Mouse (Mus musculus) embryonic facial prominence, embryonic 10.5 days (tissue): ENCODE measurements around the gene Sdf2. TPM values are rescaled to one million over a fixed set of nuclear protein-coding genes. Genes with fewer than 3 reads are reported as not detected.

Experiments
- DNase-seq: peaks from one replicate; pipeline ENCODE4 v3.0.0-alpha.2; 2017; ENCODE audit warnings: low spot score
- H3K27ac ChIP-seq: fragments of 300-500 bp; sonication (generic); replicated peaks from 2 replicates; pipeline ENCODE4 v1.5.1; 2016; ENCODE audit warnings: mild to moderate bottlenecking
- H3K27me3 ChIP-seq: fragments of 300-500 bp; sonication (generic); replicated peaks from 2 replicates; pipeline ENCODE4 v1.6.1; 2016; ENCODE audit warnings: low read depth, mild to moderate bottlenecking; ENCODE audit not compliant: poor library complexity, severe bottlenecking
- H3K36me3 ChIP-seq: fragments of 300-500 bp; sonication (generic); replicated peaks from 2 replicates; pipeline ENCODE4 v1.6.1; 2016; ENCODE audit warnings: mild to moderate bottlenecking, moderate library complexity
- H3K4me1 ChIP-seq: fragments of 300-500 bp; sonication (generic); 2 replicates; pipeline ENCODE4 v1.6.1; 2016
- H3K4me3 ChIP-seq: fragments of 300-500 bp; sonication (generic); 2 replicates; pipeline ENCODE4 v1.5.1; 2016; ENCODE audit warnings: mild to moderate bottlenecking, moderate library complexity
- H3K9me3 ChIP-seq: fragments of 300-500 bp; sonication (generic); 2 replicates; pipeline ENCODE4 v1.6.1; 2016; ENCODE audit warnings: mild to moderate bottlenecking
- WGBS: fragments of 180-500 bp; shearing (Covaris S2); methylation state at CpG from one replicate; pipeline ENCODE4 v1.1.7; 2016; 5-methylcytosine and 5-hydroxymethylcytosine counted together
- polyA plus RNA-seq: library from polyadenylated mRNA; unstranded; fragments of >200 nt; fragmentation: Nextera tagmentation; extraction: Ambion mirVana; gene quantifications from 2 replicates; pipeline ENCODE4 v1.2.1, GENCODE M21; 2016

Sdf2 gene
- polyA plus RNA-seq, 1 experiment from 2014 or later, result 44.9 TPM

- Histone ChIP-seq H3K4me3 (no peak overlapping the region), H3K27me3 (no peaks in the 10 kb centered on the region), H3K36me3 (peaks cover 51% of the 10 kb centered on the region), H3K4me1 (peaks cover 12% of the 10 kb centered on the region), H3K27ac (no peak overlapping the region), H3K9me3 (no peaks in the 10 kb centered on the region)
- WGBS, result 91% methylated on average over 9 of the region's 9 CpGs
- DNase-seq, result no peak
These were observed 5.2 kb upstream of the Sdf2 start for GRCm38 (mm10) chr11:78240193-78240857.

GRCm38 (mm10) chr11:78245261-78245626, 302 bp upstream of the Sdf2 start:
- no peak for DNase-seq
- H3K4me3 ChIP-seq, result peak overlapping the region; percentile 99
- under 1% methylated on average over 19 of the region's 19 CpGs for WGBS

DNA sequence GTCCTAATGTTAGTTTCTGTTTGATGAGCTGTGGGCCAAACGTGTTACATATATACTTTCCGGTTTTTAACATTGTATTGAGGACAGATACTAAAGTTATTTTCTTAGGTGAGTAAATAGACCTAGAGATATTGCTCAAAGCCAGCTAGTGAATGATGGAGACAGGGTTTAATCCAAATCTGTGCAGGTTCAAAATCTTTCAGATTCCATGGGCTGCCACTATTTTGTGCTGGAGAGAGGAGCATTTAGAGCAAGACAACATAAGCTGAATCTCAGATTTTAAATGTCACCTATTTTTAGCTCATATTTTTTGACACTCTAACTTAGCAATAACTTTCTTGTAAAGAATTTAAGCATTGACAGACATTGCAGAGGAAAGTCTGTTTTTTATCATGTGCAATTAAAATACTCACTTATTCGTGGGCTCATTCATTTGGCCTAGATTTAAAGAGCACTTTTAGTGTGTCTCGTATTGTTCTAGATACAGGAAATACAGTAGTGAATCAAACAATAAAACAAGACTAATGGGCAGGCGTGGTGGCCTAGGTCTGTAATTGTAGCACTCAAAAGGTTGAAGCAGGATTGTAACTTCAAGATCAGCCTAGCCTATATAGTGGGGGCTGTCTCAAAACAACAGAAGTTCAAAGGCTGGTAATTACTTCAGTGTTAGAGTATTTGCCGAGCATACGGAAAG, 919 bp downstream of the Sdf2 start:
- Histone ChIP-seq H3K4me1 (peaks cover 34% of the 10 kb centered on the region), H3K27ac (peak overlapping the region; percentile 89; the same call in 1 of the 2 replicates), H3K27me3 (no peaks in the 10 kb centered on the region), H3K9me3 (no peaks in the 10 kb centered on the region), H3K36me3 (peaks cover 25% of the 10 kb centered on the region), H3K4me3 (peak overlapping the region; percentile 99)
- 55% methylated on average over 7 of the region's 7 CpGs for WGBS
- no peak for DNase-seq

More at GRCm38 (mm10) chr11:78245261-78245626, 302 bp upstream of the Sdf2 start:
- Histone ChIP-seq H3K27me3 (no peaks in the 10 kb centered on the region), H3K36me3 (peaks cover 21% of the 10 kb centered on the region), H3K4me1 (peaks cover 34% of the 10 kb centered on the region), H3K27ac (peak overlapping the region; percentile 89), H3K9me3 (no peaks in the 10 kb centered on the region)

DNA sequence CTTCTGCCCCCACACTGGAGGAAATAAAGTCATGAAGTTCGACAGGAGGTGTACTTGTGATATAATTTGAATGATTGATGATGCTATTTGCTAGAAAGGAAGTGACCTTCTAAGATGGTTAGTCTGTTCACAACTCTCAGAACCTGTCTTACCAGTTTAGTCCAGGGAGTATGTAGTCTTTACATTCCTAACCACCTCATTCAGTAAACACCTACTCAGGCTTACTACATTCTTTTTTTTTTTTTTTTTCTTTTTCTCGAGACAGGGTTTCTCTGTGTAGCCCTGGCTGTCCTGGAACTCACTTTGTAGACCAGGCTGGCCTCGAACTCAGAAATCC, 1.4 kb downstream of the Sdf2 start:
- WGBS, result 73% methylated on average over 3 of the region's 3 CpGs
- H3K4me3 ChIP-seq, result peak overlapping the region; percentile 99
- H3K9me3 ChIP-seq, result no peaks in the 10 kb centered on the region
- DNase-seq, result no peak
- H3K27me3 ChIP-seq, result no peaks in the 10 kb centered on the region
- H3K27ac ChIP-seq, result no peak overlapping the region
- H3K36me3 ChIP-seq, result peaks cover 28% of the 10 kb centered on the region
- peaks cover 34% of the 10 kb centered on the region for H3K4me1 ChIP-seq

GRCm38 (mm10) chr11:78247727-78248140, 2.2 kb downstream of the Sdf2 start:
- DNase-seq, result no peak
- WGBS, result 61% methylated on average over 4 of the region's 4 CpGs
- Histone ChIP-seq H3K4me3 (peak overlapping the region; percentile 34), H3K36me3 (peaks cover 34% of the 10 kb centered on the region), H3K9me3 (no peaks in the 10 kb centered on the region), H3K4me1 (peaks cover 34% of the 10 kb centered on the region), H3K27me3 (no peaks in the 10 kb centered on the region), H3K27ac (no peak overlapping the region)

DNA sequence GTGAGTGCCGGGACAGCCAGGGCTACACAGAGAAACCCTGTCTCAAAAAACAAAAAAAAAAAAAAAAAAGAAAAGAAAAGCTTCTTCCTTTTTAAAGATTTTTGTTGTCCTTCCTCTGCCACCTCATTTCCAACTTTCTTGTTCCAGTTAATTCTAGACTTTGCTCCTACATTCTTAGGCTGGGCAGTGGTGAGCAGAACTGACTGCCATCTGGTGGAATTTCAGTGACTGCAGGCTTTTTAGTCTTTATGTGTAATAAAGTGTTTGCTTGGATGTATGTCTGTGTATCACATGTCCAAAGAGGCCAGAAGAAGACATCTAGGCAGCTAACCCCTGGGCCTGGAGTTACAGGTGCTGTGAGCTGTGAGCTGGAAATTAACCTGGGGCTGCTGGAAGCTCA, 11.1 kb downstream of the Sdf2 start:
- H3K27ac ChIP-seq, result no peak overlapping the region
- peaks cover 19% of the 10 kb centered on the region for H3K27me3 ChIP-seq
- DNase-seq, result no peak
- 94% methylated on average over 1 of the region's 1 CpGs for WGBS
- H3K4me1 ChIP-seq, result no peaks in the 10 kb centered on the region
- H3K9me3 ChIP-seq, result no peaks in the 10 kb centered on the region
- H3K4me3 ChIP-seq, result no peak overlapping the region
- H3K36me3 ChIP-seq, result peaks cover 39% of the 10 kb centered on the region

GRCm38 (mm10) chr11:78260489-78261258, 15.1 kb downstream of the Sdf2 start:
- Histone ChIP-seq H3K27me3 (peaks cover 19% of the 10 kb centered on the region), H3K27ac (no peak overlapping the region), H3K9me3 (no peaks in the 10 kb centered on the region), H3K4me3 (peak overlapping the region; percentile 96), H3K36me3 (peaks cover 31% of the 10 kb centered on the region), H3K4me1 (peaks cover 13% of the 10 kb centered on the region)
- WGBS, result 95% methylated on average over 2 of the region's 2 CpGs
- no peak for DNase-seq

GRCm38 (mm10) chr11:78261380-78262352, 16.1 kb downstream of the Sdf2 start, which contains the start of gene 2610507B11Rik:
TSS of gene 2610507B11Rik (plus strand) at chr11:78261752.
- peak; percentile 97 for DNase-seq
- under 1% methylated on average over 115 of the region's 115 CpGs for WGBS
- peak within 1 kb of the TSS; percentile 96 for H3K4me3 ChIP-seq
- H3K4me1 ChIP-seq, result peaks cover 13% of the 10 kb centered on the region
- peaks cover 37% of the 10 kb centered on the region for H3K36me3 ChIP-seq
- H3K9me3 ChIP-seq, result no peaks in the 10 kb centered on the region
- peak within 1 kb of the TSS; percentile 93 for H3K27ac ChIP-seq
- peaks cover 19% of the 10 kb centered on the region for H3K27me3 ChIP-seq

DNA sequence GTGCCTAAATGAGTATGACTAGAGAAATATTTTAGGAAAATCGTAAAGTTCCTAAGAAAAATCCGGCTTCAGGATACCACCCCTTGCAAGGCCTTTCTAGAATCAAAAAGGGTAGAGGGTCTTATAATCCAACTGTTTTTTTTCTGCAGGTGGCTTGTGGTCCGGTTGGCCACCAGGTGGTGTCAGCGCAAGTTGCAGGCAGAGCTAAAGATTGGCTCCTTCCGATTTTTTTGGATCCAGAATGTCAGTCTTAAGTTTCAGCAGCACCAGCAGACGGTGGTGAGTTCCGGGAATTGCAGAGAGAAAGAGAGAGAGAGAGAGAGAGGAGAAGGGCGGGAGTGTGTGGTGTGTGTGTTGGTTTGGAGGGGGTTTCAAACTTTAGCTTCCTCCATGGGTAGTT, 17.0 kb downstream of the Sdf2 start:
- peaks cover 19% of the 10 kb centered on the region for H3K27me3 ChIP-seq
- H3K4me3 ChIP-seq, result peak overlapping the region; percentile 96
- 4% methylated on average over 8 of the region's 8 CpGs for WGBS
- H3K4me1 ChIP-seq, result peaks cover 13% of the 10 kb centered on the region
- H3K36me3 ChIP-seq, result peaks cover 46% of the 10 kb centered on the region
- no peaks in the 10 kb centered on the region for H3K9me3 ChIP-seq
- peak; percentile 80 for DNase-seq
- no peak overlapping the region for H3K27ac ChIP-seq

GRCm38 (mm10) chr11:78265571-78265970, 20.0 kb downstream of the Sdf2 start:
- Histone ChIP-seq H3K27ac (no peak overlapping the region), H3K36me3 (peaks cover 75% of the 10 kb centered on the region), H3K9me3 (no peaks in the 10 kb centered on the region), H3K4me3 (no peak overlapping the region), H3K27me3 (peaks cover 3% of the 10 kb centered on the region), H3K4me1 (peaks cover 13% of the 10 kb centered on the region)
- WGBS, result 91% methylated on average over 6 of the region's 6 CpGs
- no peak for DNase-seq

GRCm38 (mm10) chr11:78271986-78272385, 26.4 kb downstream of the Sdf2 start:
- H3K36me3 ChIP-seq, result peaks cover 99% of the 10 kb centered on the region
- H3K9me3 ChIP-seq, result no peaks in the 10 kb centered on the region
- 93% methylated on average over 13 of the region's 13 CpGs for WGBS

GRCm38 (mm10) chr11:78275596-78275995, 30.1 kb downstream of the Sdf2 start:
- Histone ChIP-seq H3K9me3 (no peaks in the 10 kb centered on the region), H3K4me3 (no peak overlapping the region), H3K27me3 (no peaks in the 10 kb centered on the region), H3K36me3 (peaks cover 100% of the 10 kb centered on the region), H3K4me1 (no peaks in the 10 kb centered on the region), H3K27ac (no peak overlapping the region)
- WGBS, result 100% methylated on average over 1 of the region's 1 CpGs
- no peak for DNase-seq

More at GRCm38 (mm10) chr11:78271986-78272385, 26.4 kb downstream of the Sdf2 start:
- Histone ChIP-seq H3K27ac (no peak overlapping the region), H3K4me1 (no peaks in the 10 kb centered on the region), H3K4me3 (no peak overlapping the region), H3K27me3 (no peaks in the 10 kb centered on the region)
- DNase-seq, result no peak
